Mouse (Mus musculus): Measurements from ENCODE around the gene Nfasc. TPM values are rescaled to one million over a fixed set of nuclear protein-coding genes. Genes with fewer than 3 reads are reported as not detected.

Nfasc gene
- polyA plus RNA-seq, 1 experiment from 2014 or later: 44.8 TPM

GRCm38 (mm10) chr1:132592145-132592544 lies 149.5 kb downstream of the Nfasc start:
- Histone ChIP-seq H3K36me3 (ENCODE audit: control insufficient read depth, insufficient read depth, low read length) (peaks cover 7% of the 10 kb centered on the region), H3K9me3 (ENCODE audit: control insufficient read depth, low read length) (no peaks in the 10 kb centered on the region), H3K27me3 (ENCODE audit: control insufficient read depth, insufficient read depth, low read length) (no peaks in the 10 kb centered on the region), H3K4me3 (ENCODE audit: low read depth, low read length) (no peak overlapping the region), H3K4me1 (ENCODE audit: control insufficient read depth, insufficient read depth, low read length) (peaks cover 8% of the 10 kb centered on the region; the same call in 1 of the 2 replicates), H3K4me2 (ENCODE audit: low read depth, low read length) (no peak overlapping the region), H3K27ac (ENCODE audit: low read depth, low read length) (no peak overlapping the region), H3K9ac (replicated peaks; ENCODE audit: low read depth, low read length) (no peak overlapping the region)
- 81% methylated on average over 5 of the region's 5 CpGs for WGBS
- ATAC-seq (ENCODE audit: low read depth): no peak

GRCm38 (mm10) chr1:132591399-132591930 lies 150.1 kb downstream of the Nfasc start:
- Histone ChIP-seq H3K27me3 (ENCODE audit: control insufficient read depth, insufficient read depth, low read length) (no peaks in the 10 kb centered on the region), H3K9ac (replicated peaks; ENCODE audit: low read depth, low read length) (no peak overlapping the region), H3K36me3 (ENCODE audit: control insufficient read depth, insufficient read depth, low read length) (peaks cover 6% of the 10 kb centered on the region; the same call in 1 of the 2 replicates), H3K4me3 (ENCODE audit: low read depth, low read length) (no peak overlapping the region), H3K27ac (ENCODE audit: low read depth, low read length) (no peak overlapping the region), H3K4me1 (ENCODE audit: control insufficient read depth, insufficient read depth, low read length) (peaks cover 8% of the 10 kb centered on the region; the same call in 1 of the 2 replicates), H3K4me2 (ENCODE audit: low read depth, low read length) (no peak overlapping the region), H3K9me3 (ENCODE audit: control insufficient read depth, low read length) (no peaks in the 10 kb centered on the region)
- no peak for ATAC-seq (ENCODE audit: low read depth)
- WGBS: 86% methylated on average over 11 of the region's 11 CpGs

DNA sequence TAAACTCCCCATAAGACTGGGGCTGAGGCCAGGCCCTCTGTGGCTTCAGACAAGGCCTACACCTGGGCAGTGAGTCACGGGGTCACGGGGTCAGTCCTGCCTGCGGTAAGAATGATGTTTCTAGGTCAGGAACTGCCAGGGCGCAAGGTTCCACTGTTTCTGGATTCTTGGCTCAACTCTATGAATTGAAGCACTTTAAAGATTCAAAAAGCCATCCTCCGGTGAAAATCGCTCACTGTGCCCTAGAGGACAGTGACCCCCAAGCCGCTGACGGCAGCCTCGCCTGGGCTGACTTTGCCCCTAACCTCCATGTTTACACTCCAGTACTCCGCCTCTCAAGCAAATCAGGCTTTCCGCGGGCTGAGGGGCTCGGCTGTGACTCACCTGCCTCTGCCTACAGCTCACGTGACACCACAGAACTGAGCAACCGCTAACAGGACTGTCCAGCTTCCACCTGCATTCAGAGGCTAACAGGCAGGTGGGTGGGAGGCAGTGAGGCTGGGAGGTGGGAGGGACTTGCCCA lies 154.9 kb downstream of the Nfasc start:
- no peak overlapping the region for H3K4me3 ChIP-seq (ENCODE audit: low read depth, low read length)
- no peaks in the 10 kb centered on the region for H3K27me3 ChIP-seq (ENCODE audit: control insufficient read depth, insufficient read depth, low read length)
- no peak overlapping the region for H3K4me2 ChIP-seq (ENCODE audit: low read depth, low read length)
- WGBS: 59% methylated on average over 15 of the region's 15 CpGs
- H3K9me3 ChIP-seq (ENCODE audit: control insufficient read depth, low read length): no peaks in the 10 kb centered on the region
- H3K27ac ChIP-seq (ENCODE audit: low read depth, low read length): no peak overlapping the region
- ATAC-seq (ENCODE audit: low read depth): no peak
- H3K9ac ChIP-seq (replicated peaks; ENCODE audit: low read depth, low read length): no peak overlapping the region
- peaks cover 4% of the 10 kb centered on the region; the same call in 1 of the 2 replicates for H3K36me3 ChIP-seq (ENCODE audit: control insufficient read depth, insufficient read depth, low read length)
- peaks cover 8% of the 10 kb centered on the region; the same call in 1 of the 2 replicates for H3K4me1 ChIP-seq (ENCODE audit: control insufficient read depth, insufficient read depth, low read length)

GRCm38 (mm10) chr1:132585376-132585775 lies 156.2 kb downstream of the Nfasc start:
- Histone ChIP-seq H3K9me3 (ENCODE audit: control insufficient read depth, low read length) (no peaks in the 10 kb centered on the region), H3K36me3 (ENCODE audit: control insufficient read depth, insufficient read depth, low read length) (peaks cover 4% of the 10 kb centered on the region; the same call in 1 of the 2 replicates), H3K4me1 (ENCODE audit: control insufficient read depth, insufficient read depth, low read length) (peaks cover 11% of the 10 kb centered on the region; the same call in 1 of the 2 replicates), H3K27me3 (ENCODE audit: control insufficient read depth, insufficient read depth, low read length) (no peaks in the 10 kb centered on the region), H3K4me2 (ENCODE audit: low read depth, low read length) (no peak overlapping the region), H3K27ac (ENCODE audit: low read depth, low read length) (no peak overlapping the region), H3K4me3 (ENCODE audit: low read depth, low read length) (no peak overlapping the region), H3K9ac (replicated peaks; ENCODE audit: low read depth, low read length) (0 out of 2 replicates have a peak overlapping the region, but pooled peaks have one; percentile 21)
- WGBS: 18% methylated on average over 4 of the region's 4 CpGs
- no peak for ATAC-seq (ENCODE audit: low read depth)

DNA sequence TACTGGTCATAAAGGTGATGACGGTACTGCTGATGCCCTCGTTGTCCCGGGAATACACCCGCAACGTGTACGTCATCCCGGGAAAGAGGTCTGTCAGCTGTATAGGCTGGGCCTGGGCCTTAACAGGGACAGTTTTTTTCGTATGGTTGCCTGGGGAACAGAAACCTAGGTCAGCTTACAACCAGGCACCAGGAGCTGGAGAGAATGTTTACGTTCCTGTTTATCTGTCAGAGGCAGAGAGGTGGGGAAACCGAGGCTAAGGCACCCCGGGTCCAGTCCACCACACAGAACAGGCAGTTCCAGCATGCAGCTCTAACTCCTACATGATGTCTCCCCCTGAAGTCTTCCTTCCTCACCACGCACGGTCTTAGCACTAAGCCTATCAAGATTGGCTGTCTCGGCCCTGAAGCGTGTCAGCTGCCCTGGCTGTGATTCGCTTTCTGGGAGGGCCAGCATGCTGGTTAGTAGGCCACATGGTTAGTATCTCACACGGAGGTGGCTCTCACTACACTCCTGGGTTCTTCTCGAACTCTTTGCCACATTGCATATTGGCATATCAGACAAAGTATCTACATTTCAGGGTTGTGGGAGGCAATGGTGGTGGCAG lies 158.5 kb downstream of the Nfasc start:
- Histone ChIP-seq H3K9ac (replicated peaks; ENCODE audit: low read depth, low read length) (no peak overlapping the region), H3K4me2 (ENCODE audit: low read depth, low read length) (no peak overlapping the region)

GRCm38 (mm10) chr1:132581845-132582839 lies 159.5 kb downstream of the Nfasc start:
- Histone ChIP-seq H3K27ac (ENCODE audit: low read depth, low read length) (peak overlapping the region; percentile 76), H3K4me1 (ENCODE audit: control insufficient read depth, insufficient read depth, low read length) (peaks cover 11% of the 10 kb centered on the region; the same call in 1 of the 2 replicates), H3K9ac (replicated peaks; ENCODE audit: low read depth, low read length) (no peak overlapping the region), H3K27me3 (ENCODE audit: control insufficient read depth, insufficient read depth, low read length) (no peaks in the 10 kb centered on the region), H3K4me3 (ENCODE audit: low read depth, low read length) (no peak overlapping the region), H3K4me2 (ENCODE audit: low read depth, low read length) (no peak overlapping the region), H3K36me3 (ENCODE audit: control insufficient read depth, insufficient read depth, low read length) (0 out of 2 replicates have a peak, but pooled peaks cover 2% of the 10 kb centered on the region), H3K9me3 (ENCODE audit: control insufficient read depth, low read length) (no peaks in the 10 kb centered on the region)
- ATAC-seq (ENCODE audit: low read depth): peak; percentile 57; the same call in 1 of the 2 replicates
- WGBS: 18% methylated on average over 14 of the region's 14 CpGs

More for the DNA sequence above, 158.5 kb downstream of the Nfasc start:
- H3K4me3 ChIP-seq (ENCODE audit: low read depth, low read length): no peak overlapping the region
- peaks cover 4% of the 10 kb centered on the region; the same call in 1 of the 2 replicates for H3K36me3 ChIP-seq (ENCODE audit: control insufficient read depth, insufficient read depth, low read length)
- H3K27me3 ChIP-seq (ENCODE audit: control insufficient read depth, insufficient read depth, low read length): no peaks in the 10 kb centered on the region
- peaks cover 11% of the 10 kb centered on the region; the same call in 1 of the 2 replicates for H3K4me1 ChIP-seq (ENCODE audit: control insufficient read depth, insufficient read depth, low read length)
- H3K27ac ChIP-seq (ENCODE audit: low read depth, low read length): peak overlapping the region; percentile 76; the same call in 1 of the 2 replicates
- no peaks in the 10 kb centered on the region for H3K9me3 ChIP-seq (ENCODE audit: control insufficient read depth, low read length)
- peak; percentile 16; the same call in 1 of the 2 replicates for ATAC-seq (ENCODE audit: low read depth)
- WGBS: 82% methylated on average over 18 of the region's 18 CpGs

GRCm38 (mm10) chr1:132580063-132580462 lies 161.5 kb downstream of the Nfasc start:
- no peak for ATAC-seq (ENCODE audit: low read depth)
- H3K4me1 ChIP-seq (ENCODE audit: control insufficient read depth, insufficient read depth, low read length): peaks cover 11% of the 10 kb centered on the region; the same call in 1 of the 2 replicates
- no peak overlapping the region for H3K27ac ChIP-seq (ENCODE audit: low read depth, low read length)
- H3K27me3 ChIP-seq (ENCODE audit: control insufficient read depth, insufficient read depth, low read length): no peaks in the 10 kb centered on the region
- H3K9ac ChIP-seq (replicated peaks; ENCODE audit: low read depth, low read length): no peak overlapping the region
- 87% methylated on average over 7 of the region's 7 CpGs for WGBS
- H3K4me2 ChIP-seq (ENCODE audit: low read depth, low read length): no peak overlapping the region
- no peaks in the 10 kb centered on the region for H3K9me3 ChIP-seq (ENCODE audit: control insufficient read depth, low read length)
- H3K36me3 ChIP-seq (ENCODE audit: control insufficient read depth, insufficient read depth, low read length): 0 out of 2 replicates have a peak, but pooled peaks cover 5% of the 10 kb centered on the region
- H3K4me3 ChIP-seq (ENCODE audit: low read depth, low read length): no peak overlapping the region

DNA sequence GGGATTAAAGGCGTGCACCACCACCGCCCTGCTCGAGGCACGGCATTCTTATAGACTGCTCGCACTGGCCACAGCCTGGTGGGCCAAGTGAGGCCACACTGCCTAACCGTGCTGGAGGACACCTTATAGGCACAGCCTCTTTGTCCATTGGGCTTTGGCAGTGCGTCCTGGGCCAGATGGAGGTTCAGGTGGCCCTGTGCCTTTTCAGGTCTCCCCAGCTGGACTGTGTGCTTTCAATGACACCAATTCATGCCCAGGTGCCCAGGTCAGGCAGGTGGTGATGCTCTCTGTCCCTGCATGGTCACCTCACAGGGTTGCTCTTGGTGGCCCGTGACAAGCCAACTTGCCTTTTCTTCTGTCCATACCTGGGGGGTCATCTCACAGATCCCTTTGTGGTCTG lies 164.8 kb downstream of the Nfasc start:
- WGBS: 92% methylated on average over 8 of the region's 8 CpGs
- ATAC-seq (ENCODE audit: low read depth): no peak
- 0 out of 2 replicates have a peak, but pooled peaks cover 16% of the 10 kb centered on the region for H3K36me3 ChIP-seq (ENCODE audit: control insufficient read depth, insufficient read depth, low read length)
- peaks cover 3% of the 10 kb centered on the region; the same call in 1 of the 2 replicates for H3K4me1 ChIP-seq (ENCODE audit: control insufficient read depth, insufficient read depth, low read length)
- no peak overlapping the region for H3K27ac ChIP-seq (ENCODE audit: low read depth, low read length)
- H3K4me2 ChIP-seq (ENCODE audit: low read depth, low read length): no peak overlapping the region
- H3K9me3 ChIP-seq (ENCODE audit: control insufficient read depth, low read length): no peaks in the 10 kb centered on the region
- no peaks in the 10 kb centered on the region for H3K27me3 ChIP-seq (ENCODE audit: control insufficient read depth, insufficient read depth, low read length)
- H3K9ac ChIP-seq (replicated peaks; ENCODE audit: low read depth, low read length): no peak overlapping the region
- H3K4me3 ChIP-seq (ENCODE audit: low read depth, low read length): no peak overlapping the region
